Comparison of ENCODE assay signal across 7 mouse cellular contexts in the genomic region with DNA sequence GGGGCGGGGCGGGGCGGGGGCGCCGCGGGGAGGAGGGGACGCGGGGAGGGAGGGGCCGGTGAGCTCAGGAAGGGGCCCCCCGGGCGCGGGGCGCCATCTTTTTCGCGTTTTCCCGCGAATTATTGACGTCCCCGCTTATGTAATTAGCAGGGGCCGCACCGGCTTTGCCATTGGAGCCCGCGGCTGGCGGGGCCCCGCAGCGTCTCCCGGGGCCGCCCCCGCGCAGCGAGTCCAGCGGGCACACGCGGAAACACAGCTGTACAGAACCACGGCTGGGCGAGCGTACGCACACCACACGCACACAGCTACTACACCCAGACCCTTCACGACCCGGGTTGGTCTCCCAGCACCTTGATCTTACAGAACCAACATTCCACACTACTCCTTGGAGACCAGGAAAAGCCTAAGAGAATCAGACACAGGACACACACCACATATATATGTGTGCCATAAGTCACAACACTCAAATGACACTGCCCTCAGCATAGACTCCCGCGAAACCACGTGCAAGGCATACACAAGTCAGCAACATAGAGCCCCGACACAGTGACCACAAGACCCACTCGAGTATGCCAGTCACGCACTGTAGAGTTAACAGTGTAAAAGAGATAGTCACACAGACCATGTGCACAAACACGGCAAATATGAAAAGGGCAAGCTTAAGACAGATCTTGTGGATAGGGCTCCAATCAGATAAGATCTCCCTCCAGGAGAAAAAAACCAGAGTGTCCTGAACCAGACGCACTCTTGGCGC. TPM values are rescaled to one million over a fixed set of nuclear protein-coding genes. Genes with fewer than 3 reads are reported as not detected.
DNase-seq lines count a peak whose midpoint lies in the region; ATAC-seq and TF ChIP-seq lines count a peak whose summit lies in the region.

No protein-coding gene starts in this region.

- peak; percentile 75 for DNase-seq in CD4-positive, CD25-positive, alpha-beta regulatory T cell, adult 2 months (ENCODE audit: low read depth, low spot score)
- DNase-seq in Muller cell, postnatal 12 days (ENCODE audit: inconsistent ontology term) = peak; percentile 64
- DNase-seq in forebrain, embryonic 10.5 days (ENCODE audit: extremely low spot score, low spot score) = peak; percentile 42
- DNase-seq in hindbrain, embryonic 11.5 days (ENCODE audit: low spot score) = peak; percentile 47
- DNase-seq in left cerebral cortex, postnatal 25 days (ENCODE audit: low spot score in 2 of 2) = peak; percentile 21 to 50

- peaks cover 30% of the 10 kb centered on the region for H3K4me1 ChIP-seq in forebrain, embryonic 10.5 days
- peaks cover 2% of the 10 kb centered on the region; the same call in 1 of the 2 replicates for H3K4me1 ChIP-seq in hindbrain, embryonic 11.5 days (replicated peaks; ENCODE audit: control insufficient read depth, insufficient read depth, low read length)
- H3K4me1 ChIP-seq in small intestine, adult 2 months (ENCODE audit: control insufficient read depth, insufficient read depth, insufficient read length, low read length) = peaks cover 4% of the 10 kb centered on the region; the same call in 1 of the 2 replicates

- H3K4me3 ChIP-seq in forebrain, embryonic 10.5 days = peak overlapping the region; percentile 75
- H3K4me3 ChIP-seq in hindbrain, embryonic 11.5 days (ENCODE audit: low read depth, low read length) = peak overlapping the region; percentile 57
- peak overlapping the region; percentile 81 for H3K4me3 ChIP-seq in small intestine, adult 2 months (ENCODE audit: low read depth, low read length)

- no peaks in the 10 kb centered on the region for H3K36me3 ChIP-seq in forebrain, embryonic 10.5 days (replicated peaks)
- H3K36me3 ChIP-seq in hindbrain, embryonic 11.5 days (ENCODE audit: control insufficient read depth, insufficient read depth, low read length) = no peaks in the 10 kb centered on the region
- no peaks in the 10 kb centered on the region for H3K36me3 ChIP-seq in small intestine, adult 2 months (ENCODE audit: control insufficient read depth, insufficient read depth, low read length)

- no peak for TF ChIP-seq POLR2A in small intestine, adult 2 months (IDR thresholded peaks at IDR 0.05; ENCODE audit: low read depth, low read length)

- H3K4me2 ChIP-seq in hindbrain, embryonic 11.5 days (replicated peaks; ENCODE audit: low read depth, low read length) = peak overlapping the region; percentile 95

- peaks cover 74% of the 10 kb centered on the region for H3K27me3 ChIP-seq in forebrain, embryonic 10.5 days (ENCODE audit: poor library complexity, severe bottlenecking)
- peaks cover 23% of the 10 kb centered on the region for H3K27me3 ChIP-seq in hindbrain, embryonic 11.5 days (ENCODE audit: control insufficient read depth, insufficient read depth, low read length)
- H3K27me3 ChIP-seq in small intestine, adult 2 months (ENCODE audit: control insufficient read depth, insufficient read depth, low read length) = 0 out of 2 replicates have a peak, but pooled peaks cover 11% of the 10 kb centered on the region

- TF ChIP-seq CTCF in small intestine, adult 2 months (IDR thresholded peaks at IDR 0.05; ENCODE audit: extremely low read depth, insufficient read length, insufficient replicate concordance, low read depth, low read length) = no peak

- no peaks in the 10 kb centered on the region for H3K9me3 ChIP-seq in forebrain, embryonic 10.5 days
- H3K9me3 ChIP-seq in hindbrain, embryonic 11.5 days (ENCODE audit: control insufficient read depth, low read length) = no peaks in the 10 kb centered on the region

- H3K9ac ChIP-seq in hindbrain, embryonic 11.5 days (ENCODE audit: low read depth, low read length) = peak overlapping the region; percentile 51

- peak overlapping the region; percentile 83 for H3K27ac ChIP-seq in forebrain, embryonic 10.5 days
- no peak overlapping the region for H3K27ac ChIP-seq in hindbrain, embryonic 11.5 days (ENCODE audit: low read depth, low read length)
- H3K27ac ChIP-seq in small intestine, adult 2 months (ENCODE audit: insufficient read depth, low read depth, low read length) = no peak overlapping the region

- 3% methylated on average over 44 of the region's 50 CpGs for WGBS in forebrain, embryonic 10.5 days
- 6% methylated on average over 40 of the region's 50 CpGs for WGBS in hindbrain, embryonic 11.5 days
- 2% methylated on average over 45 of the region's 50 CpGs for WGBS in small intestine, adult 2 months

- ATAC-seq in hindbrain, embryonic 11.5 days (ENCODE audit: low FRiP score) = peak; percentile 64; the same call in 1 of the 2 replicates
- peak; percentile 73 for ATAC-seq in megakaryocyte, adult 5-6 weeks (ENCODE audit: poor library complexity, severe bottlenecking)

- intact Hi-C loops in left cerebral cortex, postnatal 25 days (cut with DNase I) = no loop called here

RNA-seq across cellular contexts. Expression of gene Phf19, which starts 0.4 kb away (rescaled TPM):
- 2.7 and 3.0 TPM in 2 replicates for polyA plus RNA-seq in forebrain, embryonic 10.5 days (2016; fragmentation: Nextera tagmentation; extraction: Ambion mirVana)
- polyA plus RNA-seq in hindbrain, embryonic 11.5 days (2014; fragmentation: Nextera tagmentation; extraction: Ambion mirVana) = 1.7 and 2.3 TPM in 2 replicates
- 1 to 10 TPM; 1.3 to 1.6 TPM for total RNA-seq in left cerebral cortex, postnatal 25 days (2021)
- total RNA-seq in megakaryocyte, adult 5-6 weeks (2015) = 7.2 and 9.8 TPM in 2 replicates
- 6.4 and 14.0 TPM in 2 replicates for total RNA-seq in megakaryocyte, adult 5-6 weeks (2017)
- polyA plus RNA-seq in small intestine, adult 2 months (2012; rRNA removed) = 0.51 and 1.4 TPM in 2 replicates

RNA-seq across cellular contexts. Expression of gene Psmd5, which starts 39.5 kb away (rescaled TPM):
- 127 and 135 TPM in 2 replicates for polyA plus RNA-seq in forebrain, embryonic 10.5 days (2016; fragmentation: Nextera tagmentation; extraction: Ambion mirVana)
- 118 TPM in 2 replicates for polyA plus RNA-seq in hindbrain, embryonic 11.5 days (2014; fragmentation: Nextera tagmentation; extraction: Ambion mirVana)
- total RNA-seq in left cerebral cortex, postnatal 25 days (2021) = 10 to 100 TPM; 33.3 to 38.0 TPM
- 40.2 and 51.6 TPM in 2 replicates for total RNA-seq in megakaryocyte, adult 5-6 weeks (2015)
- total RNA-seq in megakaryocyte, adult 5-6 weeks (2017) = 17.1 and 17.8 TPM in 2 replicates
- 3.0 and 4.2 TPM in 2 replicates for polyA plus RNA-seq in small intestine, adult 2 months (2012; rRNA removed)

RNA-seq across cellular contexts. Expression of gene Cutal, which starts 40.0 kb away (rescaled TPM):
- 0.06 and 0.26 TPM in 2 replicates for polyA plus RNA-seq in forebrain, embryonic 10.5 days (2016; fragmentation: Nextera tagmentation; extraction: Ambion mirVana)
- polyA plus RNA-seq in hindbrain, embryonic 11.5 days (2014; fragmentation: Nextera tagmentation; extraction: Ambion mirVana) = not detected in 2 replicates
- under 1 TPM; 0.25 to 0.41 TPM for total RNA-seq in left cerebral cortex, postnatal 25 days (2021)
- not detected in 2 replicates for total RNA-seq in megakaryocyte, adult 5-6 weeks (2015)
- total RNA-seq in megakaryocyte, adult 5-6 weeks (2017) = not detected in 2 replicates
- polyA plus RNA-seq in small intestine, adult 2 months (2012; rRNA removed) = 3.7 and 16.0 TPM in 2 replicates

RNA-seq across cellular contexts. Expression of gene Traf1, which starts 47.3 kb away (rescaled TPM):
- 0.07 and 0.31 TPM in 2 replicates for polyA plus RNA-seq in forebrain, embryonic 10.5 days (2016; fragmentation: Nextera tagmentation; extraction: Ambion mirVana)
- 0.28 and 0.40 TPM in 2 replicates for polyA plus RNA-seq in hindbrain, embryonic 11.5 days (2014; fragmentation: Nextera tagmentation; extraction: Ambion mirVana)
- total RNA-seq in left cerebral cortex, postnatal 25 days (2021) = 1 to 10 TPM in 1 of 2 experiments, under 1 TPM in 1; 0.57 to 2.1 TPM
- total RNA-seq in megakaryocyte, adult 5-6 weeks (2015) = 1.5 and 3.1 TPM in 2 replicates
- total RNA-seq in megakaryocyte, adult 5-6 weeks (2017) = 2.5 and 3.2 TPM in 2 replicates
- 3.8 and 6.1 TPM in 2 replicates for polyA plus RNA-seq in small intestine, adult 2 months (2012; rRNA removed)

Comparison
In these comparisons a context has a peak if more than half of its experiments do, and no peak if none do; other contexts are left out.
1. RNA of gene Psmd5, which starts 39.5 kb away (polyA plus RNA-seq): 127 to 135 TPM in forebrain, embryonic 10.5 days and 118 TPM in hindbrain, embryonic 11.5 days; 3.0 to 4.2 TPM in small intestine, adult 2 months; every median in the first group is over 10 times any median in the second.
2. Peak in every context shown above with its lines, with median percentiles within 50 percentile points of each other: DNase-seq and H3K4me3 ChIP-seq.